Mouse (Mus musculus) kidney, adult 11 months (tissue): ENCODE results near the gene Galnt15.
A peak's percentile ranks its signal among the peaks of the same experiment; 100 is the strongest.
"Not testable (repeated sequence)": the region's sequence is repeated elsewhere in the genome, so short reads cannot be mapped to it uniquely, and the experiment has no call there.

Experiments
- DNase-seq: peaks from one replicate; pipeline ENCODE4 v3.0.0; 2022

Gene Galnt15

DNA sequence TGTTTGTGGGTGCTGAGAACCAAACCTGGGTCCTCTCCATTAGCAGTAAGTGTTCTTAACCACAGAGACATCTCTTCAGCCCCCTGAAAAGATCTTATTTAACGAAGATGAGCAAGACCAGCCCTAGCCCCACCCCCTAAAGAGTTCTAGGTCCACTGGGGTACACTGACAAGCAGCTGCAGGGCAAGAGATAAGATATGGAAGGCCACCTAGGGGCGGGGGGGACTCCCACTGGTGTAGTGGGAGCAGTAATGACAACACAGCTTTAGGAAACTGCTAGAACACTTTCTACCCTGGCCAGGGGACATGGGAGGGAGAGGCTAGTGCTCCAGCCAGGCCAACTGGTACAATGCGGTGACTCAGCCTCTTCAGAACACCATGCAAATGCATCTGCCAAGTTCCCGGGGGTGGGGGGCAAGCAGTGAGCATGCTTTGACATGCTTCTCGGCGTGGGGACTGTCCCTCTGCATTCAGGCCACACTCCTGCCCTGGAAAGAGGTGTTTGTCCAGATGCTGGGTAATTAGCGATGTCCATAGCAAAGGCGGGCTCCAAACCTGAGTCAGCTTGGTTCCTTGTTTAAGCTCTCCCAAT is 9.0 kb downstream of the Galnt15 start:
- no peak for DNase-seq

- DNase-seq = no peak
These were observed 13.3 kb downstream of the Galnt15 start for GRCm38 (mm10) chr14:32042108-32042507.

GRCm38 (mm10) chr14:32046357-32046756 is 17.6 kb downstream of the Galnt15 start:
- no peak for DNase-seq

DNA sequence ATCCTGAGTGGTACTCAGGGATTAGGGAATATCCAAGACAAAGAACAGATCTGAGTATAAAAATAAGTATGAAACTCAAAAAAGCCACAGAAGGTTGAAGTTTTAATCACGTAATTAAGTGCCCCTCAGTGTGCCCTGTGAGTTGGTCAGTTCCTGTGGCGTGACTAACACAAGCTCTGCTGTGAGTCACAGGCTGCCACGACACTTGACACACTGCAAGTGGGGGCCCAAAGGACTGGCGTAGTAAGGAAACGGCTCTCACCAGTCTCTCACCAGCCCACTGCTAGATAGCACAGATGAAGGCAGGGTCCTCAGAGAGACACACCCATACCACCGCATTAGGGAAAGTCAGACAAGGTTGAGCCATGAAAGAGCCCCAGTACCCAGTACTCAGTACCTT is 21.4 kb downstream of the Galnt15 start:
- DNase-seq = no peak

DNA sequence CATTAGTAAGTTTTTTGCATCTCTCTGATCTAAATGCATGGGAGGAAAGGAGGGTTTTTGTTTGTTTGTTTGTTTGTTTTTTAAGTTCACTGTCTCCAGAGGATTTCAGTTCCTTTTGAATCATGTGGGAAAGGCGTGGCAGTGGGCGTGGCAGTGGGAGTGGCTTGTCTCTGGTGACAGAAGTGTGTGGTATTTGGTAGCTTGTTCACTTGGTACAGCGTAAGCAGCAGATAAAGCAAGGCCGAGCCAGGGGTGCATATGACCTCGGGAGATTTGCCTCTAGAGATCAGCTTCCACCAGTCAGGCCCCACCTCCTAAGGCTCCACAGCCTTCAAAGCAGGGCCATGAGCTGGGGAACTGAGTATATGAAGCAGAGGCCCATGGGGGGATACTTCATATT is 25.1 kb downstream of the Galnt15 start:
- DNase-seq = no peak

GRCm38 (mm10) chr14:32054788-32055187 is 26.0 kb downstream of the Galnt15 start:
- DNase-seq = no peak

DNA sequence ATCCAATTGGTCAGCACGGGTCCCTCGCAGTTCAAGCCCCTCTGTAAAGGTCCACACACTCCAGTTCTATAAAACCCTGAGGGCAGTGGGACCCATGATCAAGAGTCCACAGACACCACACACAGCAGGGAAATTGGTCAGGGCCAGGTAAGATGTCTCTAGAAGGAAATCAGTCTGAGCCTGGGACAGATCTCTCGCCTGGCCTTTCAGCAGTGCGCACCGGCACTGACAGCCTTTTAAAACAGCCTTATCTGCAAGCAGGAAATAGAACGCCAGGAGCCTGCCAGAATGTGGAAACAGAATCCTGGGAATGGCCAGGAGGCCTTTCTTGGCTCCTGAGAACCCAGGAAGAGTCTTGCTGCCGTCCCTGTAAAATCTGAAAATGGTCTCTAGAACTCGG is 27.0 kb downstream of the Galnt15 start:
- DNase-seq = no peak

- DNase-seq = no peak
These were observed 27.9 kb downstream of the Galnt15 start for GRCm38 (mm10) chr14:32056675-32057074.

DNA sequence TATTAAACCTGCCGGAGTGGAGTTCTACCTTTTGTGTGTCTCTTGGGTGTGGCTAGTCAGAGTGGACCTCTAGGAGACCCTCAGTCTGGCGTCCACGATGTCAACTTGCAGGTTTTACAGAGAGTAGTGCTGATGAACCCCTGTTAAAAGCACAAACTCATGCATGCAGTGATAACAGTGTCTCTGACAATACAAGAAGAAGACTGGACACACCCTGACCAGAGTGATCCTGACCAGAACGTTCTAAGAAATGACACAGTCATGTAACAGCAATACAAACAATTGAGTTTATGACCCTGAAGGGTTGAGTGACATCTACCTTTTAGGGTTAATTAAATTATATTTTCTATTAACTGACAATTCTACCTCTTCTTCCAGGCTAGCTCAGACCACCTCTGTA is 28.9 kb downstream of the Galnt15 start:
- no peak for DNase-seq

DNA sequence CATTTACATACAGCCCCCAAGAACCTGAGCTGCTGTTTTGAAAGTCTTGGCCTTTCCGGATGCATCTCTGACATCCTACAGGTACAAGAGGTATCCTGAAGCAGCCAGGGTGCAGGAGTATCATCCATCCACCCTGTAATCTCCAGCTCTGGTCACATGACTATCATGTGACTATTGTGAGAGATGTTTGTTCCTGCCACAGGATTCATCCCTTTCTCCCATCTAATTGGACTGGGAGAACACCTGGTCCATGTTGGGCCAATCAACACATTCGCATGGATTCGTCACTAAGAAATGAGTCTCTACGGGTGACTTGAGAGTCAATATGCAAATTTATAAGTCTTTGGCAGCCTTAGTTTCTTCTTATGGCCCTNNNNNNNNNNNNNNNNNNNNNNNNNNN is 32.6 kb downstream of the Galnt15 start:
- DNase-seq = no peak

DNA sequence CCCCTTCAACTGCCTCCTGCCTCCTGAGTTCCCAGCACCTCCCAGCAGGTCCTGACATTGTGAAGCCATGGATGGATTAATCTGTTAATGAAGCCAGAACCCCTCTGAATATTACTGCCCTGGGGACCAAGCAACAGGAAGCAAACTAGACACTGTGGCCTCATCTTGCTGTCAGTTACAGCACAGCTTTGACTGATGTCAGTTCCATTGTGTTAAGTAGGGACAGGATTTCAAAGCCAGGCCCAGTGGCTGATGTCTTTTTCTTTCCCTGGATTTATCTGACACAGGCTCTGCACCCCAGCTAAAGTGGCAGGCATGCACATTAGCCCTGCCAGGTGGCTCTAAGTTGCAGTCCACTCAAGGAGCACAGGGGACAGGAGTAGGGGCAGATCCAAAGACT is 44.0 kb downstream of the Galnt15 start:
- DNase-seq = no peak

GRCm38 (mm10) chr14:32073211-32073685 is 44.5 kb downstream of the Galnt15 start:
- peak; percentile 19 for DNase-seq

- peak; percentile 38 for DNase-seq
These were observed 45.1 kb downstream of the Galnt15 start for GRCm38 (mm10) chr14:32073901-32074300.

DNA sequence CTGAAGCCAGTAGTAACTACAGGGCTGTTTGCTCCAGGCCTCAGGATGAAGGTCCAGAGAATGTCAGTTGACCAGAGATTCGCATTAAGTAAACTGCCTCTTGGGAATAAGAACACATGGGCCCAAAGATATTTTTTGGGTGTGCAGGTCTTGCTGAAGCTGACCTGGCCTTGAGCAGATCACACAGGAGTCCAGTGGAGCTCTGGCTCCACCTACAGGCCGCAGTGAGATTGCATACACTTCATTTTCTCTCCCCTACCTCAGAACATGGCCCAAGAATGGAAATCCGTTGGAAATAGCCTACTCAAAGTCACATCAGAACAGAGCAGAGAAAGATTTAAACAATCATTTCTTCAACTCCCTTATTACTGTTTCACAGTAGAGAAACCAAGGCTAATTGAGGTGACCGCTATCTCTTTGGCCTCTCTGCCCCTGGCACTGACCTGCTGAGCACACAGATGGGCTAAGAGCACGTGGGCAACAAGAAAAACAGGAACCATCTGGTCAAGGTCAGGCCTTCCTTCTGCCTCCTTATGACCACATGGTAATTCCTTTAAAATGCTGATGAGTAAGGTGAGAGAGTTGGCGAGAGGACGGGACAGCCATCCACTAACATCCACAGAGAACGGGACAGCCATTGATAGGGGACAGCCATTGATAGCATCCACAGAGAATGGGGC is 48.2 kb downstream of the Galnt15 start:
- peak; percentile 40 for DNase-seq

DNA sequence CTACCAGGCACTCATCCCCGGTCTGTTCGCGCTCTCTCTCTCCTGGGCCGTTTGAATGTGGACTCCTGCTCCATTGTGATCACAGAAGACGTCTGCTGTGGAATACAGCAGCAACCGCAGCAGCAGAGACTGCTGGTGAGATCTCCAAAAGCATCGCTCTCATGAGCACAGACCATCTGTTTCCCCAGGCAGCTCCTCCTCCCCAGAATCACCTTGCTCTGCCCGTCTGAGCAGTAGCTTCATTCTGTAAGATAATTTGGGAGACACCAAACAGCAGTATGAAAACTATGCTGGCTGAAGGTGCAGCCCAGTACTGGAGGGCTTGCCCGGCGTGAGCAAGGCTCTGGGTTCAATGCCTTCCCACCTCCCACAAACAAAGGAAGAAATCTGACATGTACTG is 52.2 kb downstream of the Galnt15 start:
- DNase-seq = no peak

GRCm38 (mm10) chr14:32082891-32083290 is 54.1 kb downstream of the Galnt15 start:
- no peak for DNase-seq

- DNase-seq = no peak
These were observed 54.7 kb downstream of the Galnt15 start for GRCm38 (mm10) chr14:32083466-32083865.

GRCm38 (mm10) chr14:32084761-32085485 is 56.1 kb downstream of the Galnt15 start, which contains the start of gene Oxnad1:
Oxnad1 (plus strand) TSS chr14:32085374.
- DNase-seq = no peak

GRCm38 (mm10) chr14:32085486-32086201 is 56.9 kb downstream of the Galnt15 start, which contains the start of gene Dph3:
Dph3 (minus strand) TSS chr14:32085729.
- DNase-seq = peak; percentile 99

DNA sequence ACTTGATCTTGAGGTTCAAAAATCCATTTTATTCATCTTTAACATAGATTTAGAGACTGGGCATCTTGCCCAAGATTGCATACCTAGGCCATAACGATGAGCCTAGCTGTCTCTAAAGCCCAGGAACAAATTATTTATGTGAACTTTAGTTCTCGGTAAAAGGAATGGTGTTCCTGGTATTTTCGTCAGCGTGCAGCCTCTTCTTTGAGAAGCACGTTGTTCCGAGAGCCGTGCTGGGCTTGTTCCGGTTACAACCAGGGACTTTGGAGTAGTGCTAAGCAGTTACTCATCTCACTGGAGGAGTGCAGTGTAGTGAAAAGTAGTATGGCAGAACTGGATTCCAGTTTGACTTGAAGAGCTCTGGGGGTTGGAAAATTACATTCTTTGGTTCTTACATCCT is 57.4 kb downstream of the Galnt15 start:
- no peak for DNase-seq

DNA sequence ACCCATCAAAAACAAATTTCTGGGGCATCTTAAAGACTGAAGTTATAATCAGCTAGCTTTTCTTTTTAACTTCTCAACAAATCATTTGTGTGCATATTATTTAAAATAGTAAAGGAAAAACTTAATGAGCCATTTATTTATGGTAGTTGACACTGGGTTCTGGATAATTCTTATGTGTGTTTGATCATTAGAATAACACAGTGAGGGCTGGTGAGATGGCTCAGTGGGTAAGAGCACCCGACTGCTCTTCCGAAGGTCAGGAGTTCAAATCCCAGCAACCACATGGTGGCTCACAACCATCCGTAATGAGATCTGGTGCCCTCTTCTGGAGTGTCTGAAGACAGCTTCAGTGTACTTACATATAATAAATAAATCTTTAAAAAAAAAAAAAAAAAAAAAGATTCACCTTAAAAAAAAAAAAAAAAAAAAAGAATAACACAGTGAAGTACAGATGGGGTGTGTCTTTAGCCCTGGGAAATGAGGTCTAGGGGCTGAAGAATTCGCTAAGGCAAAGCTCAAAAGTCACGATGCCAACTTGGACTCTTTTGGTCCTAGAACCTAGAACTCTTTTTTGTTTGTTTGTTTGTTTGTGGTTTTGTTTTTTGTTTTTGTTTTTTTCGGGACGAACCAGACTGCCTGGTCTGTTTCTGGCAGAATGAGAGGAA is 58.9 kb downstream of the Galnt15 start:
- not testable (repeated sequence) for DNase-seq

DNA sequence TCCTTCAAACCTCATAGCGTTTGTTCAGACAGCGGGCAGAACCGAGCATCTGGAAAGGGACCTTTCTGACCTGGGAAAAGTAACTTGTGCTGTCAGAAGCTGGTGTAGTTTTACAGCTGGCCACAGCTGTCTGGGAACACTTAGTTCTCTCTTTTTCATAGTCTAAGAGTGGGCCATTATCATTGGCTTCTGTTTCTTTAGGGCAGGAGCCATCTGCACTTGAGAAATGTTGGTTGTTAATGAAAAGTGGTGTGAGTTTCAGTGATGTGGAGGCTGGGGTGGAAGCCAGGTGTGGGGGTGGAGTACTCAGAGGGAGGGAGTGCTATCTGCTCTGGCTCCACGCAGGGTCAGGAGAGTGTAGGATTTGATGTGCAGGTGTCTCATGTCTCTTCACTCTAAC is 62.3 kb downstream of the Galnt15 start:
- DNase-seq = no peak

DNA sequence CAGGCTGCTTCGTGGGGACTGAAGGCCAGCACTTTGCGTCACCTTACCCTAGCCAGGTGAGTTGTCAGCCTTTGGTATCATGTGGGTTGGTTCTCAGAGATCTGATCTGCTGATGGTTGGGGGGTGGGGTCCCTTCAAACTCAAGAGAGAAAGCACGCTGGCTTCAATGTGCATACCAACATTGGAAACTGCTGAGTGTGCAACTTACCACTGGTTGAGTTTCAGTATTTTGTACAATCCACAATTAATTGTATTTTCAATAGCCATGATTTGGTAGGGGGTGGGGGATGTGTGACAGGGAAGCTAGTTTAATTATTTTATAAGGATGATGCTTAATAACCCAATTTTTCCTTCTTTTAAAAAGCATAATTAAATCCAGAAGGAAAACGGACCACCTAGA is 62.9 kb downstream of the Galnt15 start:
- DNase-seq = no peak
